Mouse (Mus musculus) limb, embryonic 10.5 days (tissue): Measurements from ENCODE around the gene Mtap. TPM values are rescaled to one million over a fixed set of nuclear protein-coding genes. Genes with fewer than 3 reads are reported as not detected.

Experiments used
- DNase-seq: peaks from one replicate; pipeline ENCODE4 v3.0.0-alpha.2; 2017; ENCODE audit warnings: low spot score
- H3K27ac ChIP-seq: fragments of 300-500 bp; sonication (generic); 2 replicates; pipeline ENCODE4 v1.5.1; 2016; ENCODE audit warnings: mild to moderate bottlenecking
- H3K27me3 ChIP-seq: fragments of 300-500 bp; sonication (generic); 2 replicates; pipeline ENCODE4 v1.6.1; 2016; ENCODE audit warnings: low read depth, mild to moderate bottlenecking; ENCODE audit not compliant: poor library complexity, severe bottlenecking
- H3K36me3 ChIP-seq: fragments of 300-500 bp; sonication (generic); 2 replicates; pipeline ENCODE4 v1.6.1; 2016; ENCODE audit warnings: mild to moderate bottlenecking, moderate library complexity
- H3K4me1 ChIP-seq: fragments of 300-500 bp; sonication (generic); 2 replicates; pipeline ENCODE4 v1.6.1; 2016
- H3K4me3 ChIP-seq: fragments of 300-500 bp; sonication (generic); 2 replicates; pipeline ENCODE4 v1.5.1; 2016; ENCODE audit warnings: mild to moderate bottlenecking, moderate library complexity
- H3K9me3 ChIP-seq: fragments of 300-500 bp; sonication (generic); replicated peaks from 2 replicates; pipeline ENCODE4 v1.6.1; 2016; ENCODE audit warnings: mild to moderate bottlenecking
- WGBS: fragments of 180-500 bp; shearing (Covaris S2); methylation state at CpG from one replicate; pipeline ENCODE4 v1.1.7; 2016; 5-methylcytosine and 5-hydroxymethylcytosine counted together
- polyA plus RNA-seq: library from polyadenylated mRNA; unstranded; fragments of >200 nt; fragmentation: Nextera tagmentation; extraction: Ambion mirVana; gene quantifications from 2 replicates; pipeline ENCODE4 v1.2.1, GENCODE M21; 2016

The Mtap gene
- polyA plus RNA-seq, 1 experiment from 2014 or later = 117 TPM

GRCm38 (mm10) chr4:89182486-89182885, 45.6 kb downstream of the Mtap start:
- no peaks in the 10 kb centered on the region for H3K9me3 ChIP-seq
- no peaks in the 10 kb centered on the region for H3K27me3 ChIP-seq
- peaks cover 52% of the 10 kb centered on the region for H3K36me3 ChIP-seq
- H3K27ac ChIP-seq = no peak overlapping the region
- WGBS = 94% methylated on average over 3 of the region's 3 CpGs
- DNase-seq = no peak
- no peak overlapping the region for H3K4me3 ChIP-seq
- no peaks in the 10 kb centered on the region for H3K4me1 ChIP-seq

- Histone ChIP-seq H3K4me3 (no peak overlapping the region), H3K9me3 (no peaks in the 10 kb centered on the region), H3K27me3 (no peaks in the 10 kb centered on the region), H3K36me3 (no peaks in the 10 kb centered on the region), H3K4me1 (no peaks in the 10 kb centered on the region), H3K27ac (no peak overlapping the region)
- DNase-seq = no peak
- WGBS = 86% methylated on average over 4 of the region's 4 CpGs
Measured at GRCm38 (mm10) chr4:89195481-89195880, 58.6 kb downstream of the Mtap start.

- no peak for DNase-seq
- Histone ChIP-seq H3K27ac (no peak overlapping the region), H3K9me3 (no peaks in the 10 kb centered on the region), H3K27me3 (no peaks in the 10 kb centered on the region), H3K36me3 (no peaks in the 10 kb centered on the region), H3K4me1 (no peaks in the 10 kb centered on the region), H3K4me3 (no peak overlapping the region)
Measured at GRCm38 (mm10) chr4:89197128-89197527, 60.2 kb downstream of the Mtap start.

GRCm38 (mm10) chr4:89200806-89201205, 63.9 kb downstream of the Mtap start:
- DNase-seq = no peak
- 92% methylated on average over 1 of the region's 1 CpGs for WGBS
- no peak overlapping the region for H3K27ac ChIP-seq
- H3K4me1 ChIP-seq = no peaks in the 10 kb centered on the region
- no peaks in the 10 kb centered on the region for H3K36me3 ChIP-seq
- H3K9me3 ChIP-seq = no peaks in the 10 kb centered on the region
- H3K4me3 ChIP-seq = no peak overlapping the region
- H3K27me3 ChIP-seq = no peaks in the 10 kb centered on the region

- no peak for DNase-seq
- no peak overlapping the region for H3K4me3 ChIP-seq
- H3K4me1 ChIP-seq = no peaks in the 10 kb centered on the region
- H3K9me3 ChIP-seq = no peaks in the 10 kb centered on the region
- H3K27me3 ChIP-seq = no peaks in the 10 kb centered on the region
- no peak overlapping the region for H3K27ac ChIP-seq
- H3K36me3 ChIP-seq = no peaks in the 10 kb centered on the region
Measured at GRCm38 (mm10) chr4:89209310-89209709, 72.4 kb downstream of the Mtap start.

GRCm38 (mm10) chr4:89210314-89210713, 73.4 kb downstream of the Mtap start:
- WGBS = 83% methylated on average over 7 of the region's 7 CpGs
- H3K27me3 ChIP-seq = no peaks in the 10 kb centered on the region
- no peak for DNase-seq
- no peak overlapping the region for H3K4me3 ChIP-seq
- no peak overlapping the region for H3K27ac ChIP-seq
- H3K9me3 ChIP-seq = no peaks in the 10 kb centered on the region
- no peaks in the 10 kb centered on the region for H3K4me1 ChIP-seq
- H3K36me3 ChIP-seq = no peaks in the 10 kb centered on the region

- no peak overlapping the region for H3K4me3 ChIP-seq
- no peaks in the 10 kb centered on the region for H3K9me3 ChIP-seq
- no peak overlapping the region for H3K27ac ChIP-seq
- no peaks in the 10 kb centered on the region for H3K36me3 ChIP-seq
- no peaks in the 10 kb centered on the region for H3K4me1 ChIP-seq
- DNase-seq = no peak
- 79% methylated on average over 3 of the region's 3 CpGs for WGBS
- H3K27me3 ChIP-seq = no peaks in the 10 kb centered on the region
Measured at GRCm38 (mm10) chr4:89212178-89212577, 75.3 kb downstream of the Mtap start.

Other genes starting within 250 kb of the Mtap start
- gene Cdkn2a, start 157.5 kb downstream of the Mtap start, polyA plus RNA-seq = not detected in 2 replicates
- 0.18 and 0.34 TPM in 2 replicates for gene Cdkn2b, start 173.9 kb downstream of the Mtap start, polyA plus RNA-seq